Mouse (Mus musculus) liver, adult 2 months (tissue): ENCODE data around the gene Dnm3. TPM values are rescaled to one million over a fixed set of nuclear protein-coding genes. Genes with fewer than 3 reads are reported as not detected.

Experiments used
- DNase-seq: peaks from one replicate; pipeline ENCODE4 v3.0.0-alpha.2; 2011; ENCODE audit warnings: low read depth, low spot score; ENCODE audit errors: extremely low read depth
- H3K27ac ChIP-seq: fragments of 200-500 bp; replicated peaks from 2 replicates; pipeline ENCODE4 v1.5.1; 2012; ENCODE audit warnings: low read depth, mild to moderate bottlenecking, control low read depth, inconsistent platforms, low read length; ENCODE audit not compliant: insufficient read depth
- H3K27me3 ChIP-seq: fragments of 200-500 bp; 2 replicates; pipeline ENCODE4 v1.6.1; 2012; ENCODE audit warnings: mild to moderate bottlenecking, moderate library complexity, low read length, inconsistent platforms; ENCODE audit not compliant: control insufficient read depth, insufficient read depth
- H3K36me3 ChIP-seq: fragments of 200-500 bp; 2 replicates; pipeline ENCODE4 v1.6.1; 2012; ENCODE audit warnings: low read length, inconsistent platforms; ENCODE audit not compliant: control insufficient read depth, insufficient read depth
- H3K4me1 ChIP-seq: fragments of 200-500 bp; 2 replicates; pipeline ENCODE4 v1.6.1; 2011; ENCODE audit warnings: low read length; ENCODE audit not compliant: control insufficient read depth, insufficient read depth
- H3K4me3 ChIP-seq: fragments of 200-500 bp; 2 replicates; pipeline ENCODE4 v1.5.1; 2011; ENCODE audit warnings: low read depth, mild to moderate bottlenecking, control low read depth, low read length, moderate library complexity; ENCODE audit not compliant: insufficient read depth
- H3K79me2 ChIP-seq: fragments of 200-500 bp; 2 replicates; pipeline ENCODE4 v1.6.1; 2012; ENCODE audit warnings: inconsistent platforms, mild to moderate bottlenecking, low read length, moderate library complexity; ENCODE audit not compliant: control insufficient read depth, insufficient read depth
- H3K9ac ChIP-seq: fragments of 200-500 bp; 2 replicates; pipeline ENCODE4 v1.6.1; 2012; ENCODE audit warnings: low read depth, mild to moderate bottlenecking, control low read depth, inconsistent platforms, low read length
- CTCF ChIP-seq: fragments of 200-500 bp; IDR thresholded peaks from 2 replicates; pipeline ENCODE4 v1.5.1; 2011; ENCODE audit warnings: low read depth, low read length, control low read depth
- POLR2A ChIP-seq: fragments of 200-500 bp; IDR thresholded peaks from 2 replicates; pipeline ENCODE4 v1.6.1; 2011; ENCODE audit warnings: low read length, control low read depth; ENCODE audit not compliant: insufficient read depth; ENCODE audit errors: extremely low read depth
- WGBS: fragments of 180-500 bp; shearing (Covaris S2); methylation state at CpG from one replicate; pipeline ENCODE4 v1.1.7; 2018; 5-methylcytosine and 5-hydroxymethylcytosine counted together
- polyA plus RNA-seq: library from polyadenylated mRNA; depleted of rRNA; stranded (reverse); fragments of >200 nt; gene quantifications from 2 replicates; pipeline ENCODE4 v1.2.3, GENCODE M21; 2012
- total RNA-seq: library from RNA; depleted of rRNA; stranded (reverse); fragments of >200 nt; gene quantifications from 2 replicates; pipeline ENCODE4 v1.2.3, GENCODE M21; 2014

Gene Dnm3
- total and polyA plus RNA-seq, 2 experiments, result 0.46 to 0.60 TPM

GRCm38 (mm10) chr1:162132908-162133641, 344.8 kb downstream of the Dnm3 start:
- Histone ChIP-seq H3K79me2 (no peaks in the 10 kb centered on the region), H3K27me3 (no peaks in the 10 kb centered on the region), H3K36me3 (no peaks in the 10 kb centered on the region), H3K4me1 (no peaks in the 10 kb centered on the region), H3K9ac (no peak overlapping the region), H3K4me3 (no peak overlapping the region), H3K27ac (no peak overlapping the region)
- no peak for TF ChIP-seq CTCF
- TF ChIP-seq POLR2A, result no peak
- no peak for DNase-seq
- WGBS, result 92% methylated on average over 8 of the region's 8 CpGs

- H3K27me3 ChIP-seq, result no peaks in the 10 kb centered on the region
- no peak overlapping the region for H3K27ac ChIP-seq
- WGBS, result 85% methylated on average over 8 of the region's 8 CpGs
- H3K4me1 ChIP-seq, result no peaks in the 10 kb centered on the region
- no peak overlapping the region for H3K4me3 ChIP-seq
- no peaks in the 10 kb centered on the region for H3K79me2 ChIP-seq
- DNase-seq, result no peak
- TF ChIP-seq POLR2A (no peak), CTCF (no peak)
- no peaks in the 10 kb centered on the region for H3K36me3 ChIP-seq
- H3K9ac ChIP-seq, result no peak overlapping the region
These were observed 350.7 kb downstream of the Dnm3 start for GRCm38 (mm10) chr1:162126856-162127792.

- no peak for DNase-seq
- Histone ChIP-seq H3K27ac (no peak overlapping the region), H3K9ac (no peak overlapping the region), H3K36me3 (no peaks in the 10 kb centered on the region), H3K27me3 (no peaks in the 10 kb centered on the region), H3K4me3 (no peak overlapping the region), H3K79me2 (no peaks in the 10 kb centered on the region), H3K4me1 (no peaks in the 10 kb centered on the region)
- WGBS, result 91% methylated on average over 3 of the region's 3 CpGs
- TF ChIP-seq POLR2A (no peak), CTCF (no peak)
These were observed 353.4 kb downstream of the Dnm3 start for GRCm38 (mm10) chr1:162124396-162124795.

GRCm38 (mm10) chr1:162121441-162122200, 356.2 kb downstream of the Dnm3 start:
- Histone ChIP-seq H3K4me1 (no peaks in the 10 kb centered on the region), H3K36me3 (no peaks in the 10 kb centered on the region), H3K27me3 (no peaks in the 10 kb centered on the region), H3K9ac (no peak overlapping the region), H3K4me3 (no peak overlapping the region), H3K79me2 (no peaks in the 10 kb centered on the region), H3K27ac (no peak overlapping the region)
- DNase-seq, result no peak
- TF ChIP-seq POLR2A, result no peak
- TF ChIP-seq CTCF, result no peak
- 91% methylated on average over 7 of the region's 7 CpGs for WGBS

GRCm38 (mm10) chr1:162109437-162109813, 368.4 kb downstream of the Dnm3 start:
- no peak for TF ChIP-seq POLR2A
- TF ChIP-seq CTCF, result no peak
- 62% methylated on average over 7 of the region's 7 CpGs for WGBS
- Histone ChIP-seq H3K79me2 (no peaks in the 10 kb centered on the region), H3K9ac (no peak overlapping the region), H3K27ac (no peak overlapping the region), H3K27me3 (no peaks in the 10 kb centered on the region), H3K4me3 (no peak overlapping the region), H3K36me3 (no peaks in the 10 kb centered on the region), H3K4me1 (no peaks in the 10 kb centered on the region)
- DNase-seq, result peak; percentile 3
